Mouse (Mus musculus): Measurements from ENCODE around the gene Sema3g. TPM values are rescaled to one million over a fixed set of nuclear protein-coding genes. Genes with fewer than 3 reads are reported as not detected.
A peak's percentile ranks its signal among the peaks of the same experiment; 100 is the strongest.

Sema3g gene
- polyA plus RNA-seq, 1 experiment from 2014 or later, result 0.61 TPM

DNA sequence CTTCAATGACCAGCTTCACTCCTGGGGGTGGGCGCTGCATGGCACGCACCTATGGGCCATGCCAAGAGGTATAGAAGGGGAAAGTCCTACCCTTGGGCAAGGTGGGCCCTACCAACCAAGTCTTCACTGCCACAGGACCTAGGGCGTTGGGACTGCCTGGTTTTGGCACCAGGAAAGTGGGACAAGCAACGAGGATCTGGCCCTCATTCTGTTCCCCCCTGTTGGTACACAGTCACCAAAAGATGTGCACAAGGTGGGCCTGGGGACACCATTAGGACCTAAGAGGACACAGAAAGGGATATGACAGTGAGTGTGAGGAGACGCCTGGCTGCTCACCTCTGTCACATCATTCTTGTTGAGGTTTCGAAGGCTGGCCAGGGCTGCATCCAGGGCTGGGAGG lies 53.5 kb downstream of the Sema3g start:
- WGBS, result 93% methylated on average over 6 of the region's 6 CpGs
- peaks cover 31% of the 10 kb centered on the region for H3K4me1 ChIP-seq
- H3K27ac ChIP-seq, result no peak overlapping the region
- no peak overlapping the region for H3K4me3 ChIP-seq
- H3K36me3 ChIP-seq (replicated peaks), result no peaks in the 10 kb centered on the region
- 0 out of 2 replicates have a peak, but pooled peaks cover 10% of the 10 kb centered on the region for H3K27me3 ChIP-seq (ENCODE audit: poor library complexity, severe bottlenecking)
- DNase-seq (ENCODE audit: extremely low spot score, low spot score), result no peak
- H3K9me3 ChIP-seq, result no peaks in the 10 kb centered on the region

DNA sequence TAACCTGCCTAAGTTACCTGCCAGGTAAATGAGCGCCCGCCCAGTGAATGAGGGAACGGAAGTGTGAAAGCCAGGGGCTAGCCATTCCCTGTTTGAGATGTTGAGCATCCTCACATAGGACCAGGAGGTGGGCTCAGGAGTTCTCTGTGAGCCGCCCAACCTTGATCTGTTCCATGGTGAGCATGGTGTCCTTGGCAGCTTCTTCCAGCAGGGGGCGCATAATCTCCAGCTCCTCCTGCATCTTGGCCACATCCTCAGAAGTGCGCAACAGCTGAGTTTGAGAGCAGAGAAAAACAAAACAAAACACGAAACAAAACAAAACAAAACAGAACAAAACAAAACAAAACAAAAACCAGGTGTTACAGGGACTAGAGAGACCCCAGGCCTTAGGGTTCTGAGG lies 54.5 kb downstream of the Sema3g start:
- 0 out of 2 replicates have a peak, but pooled peaks cover 10% of the 10 kb centered on the region for H3K27me3 ChIP-seq (ENCODE audit: poor library complexity, severe bottlenecking)
- peaks cover 31% of the 10 kb centered on the region for H3K4me1 ChIP-seq
- no peak overlapping the region for H3K4me3 ChIP-seq
- DNase-seq (ENCODE audit: extremely low spot score, low spot score), result peak; percentile 76
- no peak overlapping the region for H3K27ac ChIP-seq
- H3K36me3 ChIP-seq (replicated peaks), result no peaks in the 10 kb centered on the region
- H3K9me3 ChIP-seq, result no peaks in the 10 kb centered on the region
- WGBS, result 27% methylated on average over 7 of the region's 7 CpGs

Other genes with a start within 250 kb of the Sema3g start
- gene Glt8d1, start 216.5 kb upstream of the Sema3g start, polyA plus RNA-seq (2016; fragmentation: Nextera tagmentation; extraction: Ambion mirVana), result 45.1 and 45.8 TPM in 2 replicates
- 261 and 264 TPM in 2 replicates for gene Spcs1, start 216.2 kb upstream of the Sema3g start, polyA plus RNA-seq (2016; fragmentation: Nextera tagmentation; extraction: Ambion mirVana)
- 144 TPM in 2 replicates for gene Pbrm1, start 198.7 kb upstream of the Sema3g start, polyA plus RNA-seq (2016; fragmentation: Nextera tagmentation; extraction: Ambion mirVana)
- 133 and 152 TPM in 2 replicates for gene Gnl3, start 198.7 kb upstream of the Sema3g start, polyA plus RNA-seq (2016; fragmentation: Nextera tagmentation; extraction: Ambion mirVana)
- gene Smim4, start 88.9 kb upstream of the Sema3g start, polyA plus RNA-seq (2016; fragmentation: Nextera tagmentation; extraction: Ambion mirVana), result 58.3 and 58.8 TPM in 2 replicates
- 558 and 609 TPM in 2 replicates for gene Nt5dc2, start 86.8 kb upstream of the Sema3g start, polyA plus RNA-seq (2016; fragmentation: Nextera tagmentation; extraction: Ambion mirVana)
- gene Stab1, start 49.2 kb upstream of the Sema3g start, polyA plus RNA-seq (2016; fragmentation: Nextera tagmentation; extraction: Ambion mirVana), result 20.7 and 21.6 TPM in 2 replicates
- gene Tnnc1, start 9.5 kb upstream of the Sema3g start, polyA plus RNA-seq (2016; fragmentation: Nextera tagmentation; extraction: Ambion mirVana), result 0.67 and 0.84 TPM in 2 replicates
- 401 and 402 TPM in 2 replicates for gene Nisch, start 914 bp upstream of the Sema3g start, polyA plus RNA-seq (2016; fragmentation: Nextera tagmentation; extraction: Ambion mirVana)
- 14.0 and 16.4 TPM in 2 replicates for gene Phf7, start 33.5 kb downstream of the Sema3g start, polyA plus RNA-seq (2016; fragmentation: Nextera tagmentation; extraction: Ambion mirVana)
- 146 and 151 TPM in 2 replicates for gene Bap1, start 33.6 kb downstream of the Sema3g start, polyA plus RNA-seq (2016; fragmentation: Nextera tagmentation; extraction: Ambion mirVana)
- 5.4 and 6.3 TPM in 2 replicates for gene Dnah1, start 106.0 kb downstream of the Sema3g start, polyA plus RNA-seq (2016; fragmentation: Nextera tagmentation; extraction: Ambion mirVana)
- 28.7 and 29.2 TPM in 2 replicates for gene Capn7, start 118.8 kb downstream of the Sema3g start, polyA plus RNA-seq (2016; fragmentation: Nextera tagmentation; extraction: Ambion mirVana)
- gene Sh3bp5, start 218.2 kb downstream of the Sema3g start, polyA plus RNA-seq (2016; fragmentation: Nextera tagmentation; extraction: Ambion mirVana), result 17.6 and 18.3 TPM in 2 replicates

Measured in forebrain, embryonic 10.5 days (tissue).